Mouse (Mus musculus): Measurements from ENCODE around the gene Gm11437.

Gm11437 gene

DNA sequence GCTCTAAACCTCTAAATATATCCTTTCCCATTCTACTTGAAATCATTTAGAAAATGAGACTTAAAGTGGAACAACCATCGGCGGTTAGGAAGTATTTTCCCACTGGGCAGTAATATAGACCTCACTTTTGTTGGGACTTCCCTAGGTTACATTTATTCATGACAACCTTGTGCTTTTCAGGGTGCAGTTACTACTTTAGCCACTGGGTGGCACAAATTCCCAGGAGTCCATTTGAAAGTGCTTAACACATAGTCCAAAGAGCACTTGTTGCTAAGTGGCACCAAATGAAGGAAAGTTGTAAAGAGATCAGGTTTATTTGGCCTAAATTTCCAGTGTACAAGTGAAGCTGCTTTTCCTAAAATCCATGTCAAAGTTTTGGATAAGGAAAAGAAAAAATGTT lies 25.5 kb downstream of the Gm11437 start:
- DNase-seq (ENCODE audit: low spot score): peak; percentile 59

DNA sequence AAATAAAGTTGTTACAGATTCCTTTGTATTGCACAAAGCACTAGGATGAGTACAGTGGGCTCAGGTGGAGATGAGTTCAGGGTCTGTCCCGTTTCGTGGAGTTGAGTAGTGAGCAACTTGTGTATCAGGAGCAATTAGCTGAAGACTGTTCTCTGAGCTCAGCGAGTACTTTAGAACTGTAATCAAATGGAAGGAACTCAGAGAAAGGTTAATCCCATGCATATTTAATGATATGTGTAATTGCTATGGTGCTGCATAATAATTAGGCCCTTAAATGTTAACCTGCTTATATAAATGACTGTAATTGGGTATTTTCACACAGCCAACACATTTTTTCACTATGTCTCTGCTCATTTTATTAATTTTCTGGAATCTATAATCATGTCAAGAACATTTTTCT lies 30.8 kb downstream of the Gm11437 start:
- no peak for DNase-seq (ENCODE audit: low spot score)

DNA sequence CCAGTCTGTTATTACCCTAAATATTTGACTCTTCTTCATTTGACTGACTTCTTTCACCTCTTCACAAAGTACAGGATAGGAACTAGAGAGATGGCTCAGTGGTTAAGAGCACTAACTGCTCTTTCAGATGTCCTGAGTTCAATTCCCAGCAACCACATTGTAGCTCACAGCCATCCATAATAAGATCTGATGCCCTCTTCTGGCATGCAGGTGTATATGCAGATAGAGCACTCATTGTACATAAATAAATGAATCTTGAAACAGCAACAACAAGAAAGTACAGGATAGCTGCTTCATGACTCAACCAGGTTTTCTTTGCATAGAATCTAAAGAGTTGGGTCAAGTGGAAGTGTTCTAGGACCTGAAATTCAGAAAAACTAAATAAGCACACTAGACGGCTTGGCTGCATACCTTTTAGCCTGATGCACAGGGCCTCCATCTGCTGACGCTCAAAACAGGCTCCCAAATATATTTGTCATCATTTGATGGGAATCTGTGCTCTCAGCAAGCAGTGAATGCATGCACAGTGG lies 32.9 kb downstream of the Gm11437 start:
- no peak for DNase-seq (ENCODE audit: low spot score)

DNA sequence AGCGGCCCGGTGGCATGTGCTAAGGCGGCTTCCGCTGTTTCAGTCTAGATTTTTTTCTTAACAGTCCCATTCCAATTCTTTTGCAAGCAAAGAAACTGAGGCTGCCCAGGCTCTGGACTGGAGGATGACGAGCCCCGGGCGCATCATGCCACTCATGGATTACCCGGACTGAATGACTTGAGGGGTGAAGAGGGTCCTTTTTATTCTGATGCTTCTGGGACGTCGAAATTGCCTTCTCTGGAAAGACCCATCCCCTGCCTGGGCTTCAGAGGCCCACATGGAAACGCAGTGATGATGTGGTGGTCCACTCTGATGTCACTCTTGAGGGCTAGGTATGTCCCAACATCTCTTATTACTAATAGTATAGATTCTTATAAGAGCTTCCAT lies 37.5 kb downstream of the Gm11437 start:
- no peak for DNase-seq (ENCODE audit: low spot score)

DNA sequence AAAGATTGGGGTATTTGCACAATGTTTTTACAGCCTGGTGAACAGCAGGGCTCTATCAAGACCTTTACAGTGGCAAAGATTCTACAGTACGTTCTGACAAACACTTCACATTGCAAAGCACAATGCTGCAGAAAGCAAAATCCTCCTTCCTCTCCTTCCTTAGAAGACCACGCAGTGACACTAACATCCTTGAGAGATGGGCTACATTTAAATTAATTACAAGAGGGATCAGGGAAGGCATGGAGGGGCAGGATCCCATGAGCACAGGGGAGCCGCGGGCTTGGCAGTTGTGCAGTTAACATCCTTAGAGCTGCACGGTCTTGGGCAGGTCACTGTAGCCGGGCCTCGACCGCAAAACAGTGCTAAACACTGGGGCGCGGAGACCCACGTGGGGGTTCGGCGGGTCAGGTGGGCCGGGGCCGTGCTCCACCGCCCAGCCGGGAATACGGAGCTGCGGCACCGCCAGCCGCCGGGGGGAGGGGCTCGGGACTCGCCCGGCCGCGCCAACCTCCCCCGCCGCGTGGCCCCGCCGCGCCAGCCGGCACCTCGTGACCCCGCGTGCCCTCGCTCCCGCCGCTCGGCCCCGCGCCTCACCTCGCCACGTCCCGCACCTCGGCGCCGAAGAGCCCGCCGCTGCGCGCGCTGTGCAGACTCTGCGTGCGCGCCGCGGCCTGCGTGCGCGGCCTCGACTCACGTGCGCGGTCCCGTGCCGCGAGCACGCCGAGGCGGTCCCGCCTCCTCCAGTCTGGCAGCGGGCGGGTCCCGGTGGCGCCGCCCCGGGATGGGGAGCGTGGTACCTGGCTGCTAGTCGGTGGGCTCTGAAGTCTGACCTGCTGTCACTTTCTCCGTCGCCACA lies 38.1 kb downstream of the Gm11437 start, which contains the start of the genes Tada2a and Acaca:
Tada2a (minus strand) TSS at position 658 of the 856 bp plus-strand sequence.
Acaca (plus strand) TSS at position 730 of the 856 bp plus-strand sequence.
- peak; percentile 88 for DNase-seq (ENCODE audit: low spot score)

DNA sequence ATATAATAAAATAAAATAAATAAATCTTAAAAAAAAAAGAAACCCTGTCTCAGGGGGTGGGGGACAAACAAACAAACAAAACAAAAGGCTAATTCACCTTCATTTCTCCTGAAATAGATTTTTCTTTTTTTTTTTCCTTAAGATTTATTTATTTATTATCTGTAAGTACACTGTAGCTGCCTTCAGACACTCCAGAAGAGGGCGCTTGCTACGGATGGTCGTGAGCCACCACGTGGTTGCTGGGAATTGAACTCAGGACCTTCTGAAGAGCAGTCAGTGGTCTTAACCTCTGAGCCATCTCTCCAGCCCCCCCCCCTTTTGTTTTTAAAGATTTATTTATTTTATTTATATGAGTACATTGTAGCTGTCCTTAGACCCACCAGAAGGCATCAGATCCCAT lies 39.3 kb downstream of the Gm11437 start:
- no peak for DNase-seq (ENCODE audit: low spot score)

DNA sequence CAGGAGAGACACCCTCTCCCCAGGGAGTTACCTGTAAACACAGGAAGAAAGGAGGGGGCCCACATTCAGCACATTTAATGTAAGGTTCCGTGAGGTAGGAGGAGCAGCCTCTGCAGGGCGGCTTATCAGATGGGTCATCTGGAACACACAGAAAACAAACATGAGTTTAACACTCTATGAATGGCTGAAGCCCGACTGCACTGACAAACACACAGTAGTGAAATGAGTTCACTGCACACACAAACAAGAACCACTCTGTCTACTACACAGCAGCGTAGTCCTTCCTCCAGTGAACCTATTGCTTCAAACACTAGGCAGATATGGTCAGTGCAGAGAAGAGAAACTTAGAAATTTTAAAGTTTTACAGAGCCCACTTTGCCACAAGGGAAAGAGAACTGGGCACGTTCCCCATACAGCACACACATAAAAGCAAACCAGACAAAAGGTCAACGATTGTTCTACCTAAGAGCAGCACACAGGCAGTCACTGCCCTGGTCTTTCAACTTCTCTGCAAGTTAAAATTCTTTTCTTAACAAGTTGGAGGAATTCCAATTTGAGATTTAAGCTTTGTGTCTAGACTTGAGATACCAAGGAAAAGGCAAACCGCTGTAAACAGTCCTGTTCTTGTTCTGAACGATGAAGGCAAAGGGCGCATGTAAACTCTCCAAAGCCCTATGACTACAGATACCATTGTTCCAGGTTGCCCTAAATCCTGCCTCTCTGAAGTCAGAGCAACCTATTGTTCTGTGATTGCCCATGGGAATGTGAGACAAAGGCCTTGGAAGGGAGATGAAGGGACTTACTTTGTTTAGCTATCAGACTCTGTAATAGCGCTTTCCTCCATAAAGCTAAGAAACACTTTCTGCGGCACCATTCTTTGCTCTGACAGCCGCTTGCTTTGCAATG lies 46.0 kb downstream of the Gm11437 start:
- no peak for DNase-seq (ENCODE audit: low spot score)

DNA sequence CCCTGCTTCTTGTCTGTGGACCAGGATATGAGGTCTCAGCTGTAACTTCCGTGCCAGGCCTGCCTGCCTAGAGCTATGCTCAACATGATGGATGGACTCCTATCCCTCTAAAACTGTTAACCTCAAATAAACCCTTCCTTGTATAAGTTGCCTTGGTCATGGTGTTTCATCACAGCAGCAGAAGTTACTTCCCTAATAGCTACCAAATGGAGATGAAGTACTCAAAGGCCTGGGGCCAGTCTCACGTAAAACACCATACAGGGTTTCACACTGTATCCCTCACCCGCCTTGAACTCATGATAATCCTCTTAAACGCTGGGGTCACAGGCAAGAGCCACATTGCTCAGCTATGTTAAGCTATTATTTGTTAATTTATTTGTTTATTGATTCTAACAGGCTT lies 49.8 kb downstream of the Gm11437 start:
- no peak for DNase-seq (ENCODE audit: low spot score)

DNA sequence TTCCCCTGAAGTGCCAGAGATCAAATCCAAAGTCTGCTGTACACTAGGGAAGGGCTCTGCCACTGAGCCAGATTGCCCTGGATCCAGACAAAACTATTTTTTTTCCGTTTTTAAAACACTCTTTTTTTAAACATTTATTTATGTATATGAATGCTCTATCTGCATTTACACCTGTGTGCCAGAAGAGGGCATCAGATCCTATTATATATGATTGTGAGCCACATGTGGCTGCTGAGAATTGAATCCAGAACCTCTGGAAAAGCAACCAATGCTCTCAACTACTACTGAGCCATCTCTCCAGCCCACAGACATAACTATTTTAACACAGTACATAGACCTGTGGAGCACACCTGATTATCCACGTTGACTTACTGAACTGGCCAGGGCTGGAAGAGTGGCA lies 51.1 kb downstream of the Gm11437 start:
- peak; percentile 7 for DNase-seq (ENCODE audit: low spot score)

DNA sequence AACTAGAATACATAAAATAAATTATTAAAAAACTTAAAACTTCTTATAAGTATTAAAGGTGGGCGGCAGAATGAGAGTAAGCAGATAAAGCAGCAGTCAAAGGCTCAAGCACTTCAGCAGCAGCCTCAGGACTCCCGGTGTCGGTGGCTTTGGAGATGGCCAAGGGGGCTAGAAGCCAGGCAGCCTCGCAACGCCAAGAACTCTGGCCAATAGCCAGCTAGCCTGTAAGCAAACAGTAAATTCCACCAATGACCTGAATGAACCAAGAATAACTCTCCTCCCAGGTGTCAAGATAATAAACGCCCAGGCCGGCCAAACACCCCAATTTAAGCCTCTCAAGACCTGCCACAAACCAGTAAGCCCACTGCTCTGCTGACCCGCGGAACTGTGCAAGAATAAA lies 51.6 kb downstream of the Gm11437 start:
- no peak for DNase-seq (ENCODE audit: low spot score)

DNA sequence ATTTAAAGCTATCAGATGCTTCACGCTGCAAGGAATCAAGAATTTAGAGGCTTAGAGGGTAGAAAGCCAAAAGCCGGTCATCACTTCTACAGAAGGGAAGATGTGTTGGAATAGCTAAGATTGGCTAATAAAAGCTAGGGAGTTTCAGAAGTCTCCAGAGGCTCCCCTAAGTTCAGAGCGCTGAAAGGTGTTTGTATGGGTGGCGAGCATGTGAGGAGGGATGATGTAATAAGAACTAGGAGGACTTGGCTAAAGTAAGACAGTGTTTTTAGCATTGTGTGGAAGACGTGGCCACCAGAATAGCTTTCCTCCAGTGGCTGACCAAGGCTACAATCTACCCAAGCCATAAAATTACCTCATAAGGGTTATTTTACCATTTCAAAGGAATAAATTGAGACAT lies 53.7 kb downstream of the Gm11437 start:
- DNase-seq (ENCODE audit: low spot score): no peak

DNA sequence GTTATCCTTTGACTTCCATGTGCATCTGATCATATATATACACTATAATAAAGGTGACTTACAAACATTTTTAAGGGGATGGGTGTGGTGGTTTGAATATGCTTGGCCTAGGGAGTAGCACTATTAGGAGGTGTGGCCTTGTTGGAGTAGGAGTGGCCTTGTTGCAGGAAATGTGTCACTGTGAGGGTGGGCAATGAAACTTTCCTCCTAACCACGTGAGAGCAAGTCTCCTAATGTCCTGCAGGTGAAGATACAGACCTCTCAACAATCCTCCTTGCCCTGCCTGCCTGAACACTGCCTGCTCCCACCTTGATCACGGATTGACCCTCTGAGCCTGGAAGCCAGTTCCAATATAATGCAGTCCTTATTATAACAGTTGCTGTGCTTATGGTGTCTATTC lies 60.1 kb downstream of the Gm11437 start:
- DNase-seq (ENCODE audit: low spot score): no peak

DNA sequence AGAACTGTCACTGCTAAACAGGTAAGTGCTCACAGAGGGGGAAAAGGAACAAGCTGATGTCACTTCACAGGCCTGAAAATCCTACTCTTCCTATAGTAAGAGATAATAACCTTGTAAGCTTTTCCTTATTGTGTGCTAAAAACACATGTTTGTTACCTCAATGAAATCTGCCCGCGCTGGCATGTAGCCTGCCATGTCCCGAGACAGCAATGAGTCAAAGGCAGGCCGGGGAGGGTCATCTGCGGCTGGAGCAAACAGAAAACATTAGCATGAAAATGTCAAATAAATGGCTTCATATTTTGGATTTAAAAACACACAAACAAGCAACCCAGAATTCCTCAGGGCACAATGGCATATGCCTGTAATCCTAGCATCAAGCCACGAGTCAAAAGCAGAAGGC lies 63.2 kb downstream of the Gm11437 start:
- no peak for DNase-seq (ENCODE audit: low spot score)

DNA sequence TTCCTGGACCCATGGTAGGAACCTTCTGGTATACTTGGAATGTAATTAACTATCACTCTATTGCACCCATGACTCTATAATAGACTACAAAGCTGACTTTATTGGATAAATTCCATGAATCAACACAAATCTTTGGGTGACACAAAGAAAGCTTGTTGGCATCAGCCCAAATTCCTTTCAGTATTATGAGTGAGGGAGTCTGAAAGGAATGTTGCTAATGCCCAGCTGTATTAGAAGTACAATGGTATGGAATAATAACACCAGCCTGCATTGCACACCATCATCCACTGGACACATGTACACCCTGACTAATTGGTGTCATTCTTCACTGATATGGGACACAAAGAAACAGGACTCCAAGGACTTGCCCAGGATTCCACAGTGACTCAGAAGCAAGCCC lies 66.1 kb downstream of the Gm11437 start:
- DNase-seq (ENCODE audit: low spot score): no peak

Measured in embryo, embryonic 10 days (tissue).